Mouse (Mus musculus) mature B cell (primary cell): ENCODE data around the gene Mansc1.
"Not testable (repeated sequence)": the region's sequence is repeated elsewhere in the genome, so short reads cannot be mapped to it uniquely, and the experiment has no call there.

ENCODE experiments used
- in situ Hi-C: fragments of 300-500 bp; cut with MboI; formaldehyde crosslinking; loops from 2 replicates; pipeline ENCODE4 v1.14.3; 2019

Gene Mansc1

GRCm38 (mm10) chr6:134631947-134632687 lies at the start of gene Mansc1:
Gene Mansc1 (minus strand): TSS chr6:134632488.
- in situ Hi-C loops: no loop called here

- in situ Hi-C loops: not testable (repeated sequence)
Observed at GRCm38 (mm10) chr6:134679330-134679729, 47.0 kb upstream of the Mansc1 start.

GRCm38 (mm10) chr6:134678037-134678436 lies 45.7 kb upstream of the Mansc1 start:
- in situ Hi-C loops: no loop called here

- in situ Hi-C loops: no loop called here
Observed at GRCm38 (mm10) chr6:134677504-134677903, 45.2 kb upstream of the Mansc1 start.

GRCm38 (mm10) chr6:134673712-134674111 lies 41.4 kb upstream of the Mansc1 start:
- in situ Hi-C loops: loop anchor here (25.0 kb wide), 1 partner anchor 189 kb away; no protein-coding TSS in a partner anchor

- in situ Hi-C loops: loop anchor here (25.0 kb wide), 1 partner anchor 191 kb away; no protein-coding TSS in a partner anchor
Observed at GRCm38 (mm10) chr6:134670881-134671411, 38.7 kb upstream of the Mansc1 start.

GRCm38 (mm10) chr6:134669179-134669865 lies 37.0 kb upstream of the Mansc1 start:
- in situ Hi-C loops: loop anchor here (25.0 kb wide), 1 partner anchor 193 kb away; no protein-coding TSS in a partner anchor

GRCm38 (mm10) chr6:134668519-134668918 lies 36.2 kb upstream of the Mansc1 start:
- in situ Hi-C loops: loop anchor here (25.0 kb wide), 1 partner anchor 194 kb away; no protein-coding TSS in a partner anchor

GRCm38 (mm10) chr6:134665817-134666216 lies 33.5 kb upstream of the Mansc1 start:
- in situ Hi-C loops: loop anchor here (25.0 kb wide), 1 partner anchor 196 kb away; no protein-coding TSS in a partner anchor

GRCm38 (mm10) chr6:134664573-134664972 lies 32.3 kb upstream of the Mansc1 start:
- in situ Hi-C loops: loop anchor here (25.0 kb wide), 1 partner anchor 198 kb away; no protein-coding TSS in a partner anchor

- in situ Hi-C loops: loop anchor here (25.0 kb wide), 1 partner anchor 201 kb away; no protein-coding TSS in a partner anchor
Observed at GRCm38 (mm10) chr6:134660714-134661406, 28.6 kb upstream of the Mansc1 start.

- in situ Hi-C loops: loop anchor here (10.0 to 25.0 kb wide), 2 partner anchors 203 to 285 kb away; no protein-coding TSS in a partner anchor
Observed at GRCm38 (mm10) chr6:134659108-134659958, 27.0 kb upstream of the Mansc1 start.

GRCm38 (mm10) chr6:134656527-134656926 lies 24.2 kb upstream of the Mansc1 start:
- in situ Hi-C loops: loop anchor here (10.0 to 25.0 kb wide), 2 partner anchors 206 to 288 kb away; no protein-coding TSS in a partner anchor

- in situ Hi-C loops: no loop called here
Observed at GRCm38 (mm10) chr6:134648356-134648755, 16.1 kb upstream of the Mansc1 start.

GRCm38 (mm10) chr6:134647621-134648020 lies 15.3 kb upstream of the Mansc1 start:
- in situ Hi-C loops: no loop called here

GRCm38 (mm10) chr6:134646835-134647234 lies 14.5 kb upstream of the Mansc1 start:
- in situ Hi-C loops: no loop called here

- in situ Hi-C loops: no loop called here
Observed at GRCm38 (mm10) chr6:134643296-134643695, 11.0 kb upstream of the Mansc1 start.

- in situ Hi-C loops: no loop called here
Observed at GRCm38 (mm10) chr6:134641738-134642446, 9.6 kb upstream of the Mansc1 start.

- in situ Hi-C loops: no loop called here
Observed at GRCm38 (mm10) chr6:134640485-134641475, 8.5 kb upstream of the Mansc1 start.
